Mouse (Mus musculus) adipocyte (in vitro differentiated cells): ENCODE data around the gene Evc.
A peak's percentile ranks its signal among the peaks of the same experiment; 100 is the strongest.

Source experiments
- DNase-seq: peaks from one replicate; pipeline ENCODE4 v3.0.0-alpha.2; 2016; ENCODE audit warnings: low spot score

The Evc gene

DNA sequence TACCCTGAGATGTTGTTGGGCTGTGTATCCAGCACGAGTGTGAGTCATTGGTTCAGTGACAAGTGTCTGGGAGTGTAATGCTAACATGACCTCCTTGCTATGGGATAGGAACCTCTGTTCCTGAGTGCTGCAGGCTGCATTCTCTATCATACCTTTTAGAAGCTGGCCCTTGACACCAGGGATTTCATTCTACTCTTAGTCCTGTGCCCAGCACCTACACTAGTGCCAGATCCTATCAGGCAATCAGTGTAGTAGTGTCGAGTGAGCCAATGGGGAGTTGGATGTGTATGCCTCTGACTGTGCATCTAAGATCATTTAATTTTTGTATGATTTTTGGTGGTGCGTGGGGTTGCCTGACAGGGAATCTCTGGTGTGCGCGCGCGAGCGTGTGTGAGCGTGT, 95.5 kb downstream of the Evc start:
- DNase-seq: no peak

DNA sequence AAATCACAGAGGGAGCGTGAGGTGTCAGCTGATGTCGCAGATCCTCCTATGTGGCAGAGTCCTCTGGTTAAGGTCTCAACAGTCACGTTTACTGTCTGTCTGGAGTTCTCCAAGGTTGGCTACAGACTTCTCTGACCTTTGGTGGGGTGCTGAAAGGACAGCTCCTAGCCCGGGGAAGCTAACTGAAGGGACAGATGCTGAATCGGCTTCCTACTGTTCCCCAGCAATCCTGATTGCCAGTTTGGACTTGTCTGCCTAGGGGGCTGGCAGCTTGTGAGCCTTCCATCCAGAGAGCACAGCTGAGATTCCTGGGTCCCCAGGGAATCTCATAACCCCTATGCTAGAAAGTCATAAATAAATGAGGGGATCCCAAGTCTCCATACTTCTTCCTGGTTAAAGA, 96.1 kb downstream of the Evc start:
- peak; percentile 58 for DNase-seq
